Mouse (Mus musculus) layer of hippocampus, adult 11-12 months (tissue): ENCODE measurements around the gene Rragd.
"Not testable (repeated sequence)": the region's sequence is repeated elsewhere in the genome, so short reads cannot be mapped to it uniquely, and the experiment has no call there.

Experiments used
- DNase-seq: peaks from one replicate; pipeline ENCODE4 v3.0.0; 2022; ENCODE audit warnings: low spot score

The Rragd gene

DNA sequence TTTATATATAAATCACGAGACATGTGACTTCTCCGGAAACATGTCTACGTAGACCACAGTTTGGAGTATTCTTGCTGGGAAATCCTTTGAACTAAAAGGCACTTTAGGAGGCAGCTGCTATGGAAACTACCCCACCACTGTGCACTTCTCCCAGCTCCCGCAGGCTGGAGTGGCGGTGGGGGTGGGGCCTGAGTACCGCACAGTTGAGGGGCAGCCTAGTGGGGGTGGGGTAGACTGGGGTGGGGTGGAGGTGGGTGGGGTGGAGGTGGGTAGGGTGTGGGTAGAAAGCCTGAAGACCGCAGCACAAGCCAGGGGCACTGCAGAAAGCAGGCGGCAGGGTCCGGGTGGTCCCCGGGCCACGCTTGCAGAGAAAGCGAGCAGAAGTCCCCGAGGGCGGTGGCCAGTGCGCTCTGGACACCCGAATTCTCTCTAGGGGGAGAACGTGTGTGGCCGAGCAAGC, at the start of gene Rragd:
TSS of gene Rragd (plus strand) at position 322 of the 460 bp plus-strand sequence.
- peak; percentile 42 for DNase-seq

DNA sequence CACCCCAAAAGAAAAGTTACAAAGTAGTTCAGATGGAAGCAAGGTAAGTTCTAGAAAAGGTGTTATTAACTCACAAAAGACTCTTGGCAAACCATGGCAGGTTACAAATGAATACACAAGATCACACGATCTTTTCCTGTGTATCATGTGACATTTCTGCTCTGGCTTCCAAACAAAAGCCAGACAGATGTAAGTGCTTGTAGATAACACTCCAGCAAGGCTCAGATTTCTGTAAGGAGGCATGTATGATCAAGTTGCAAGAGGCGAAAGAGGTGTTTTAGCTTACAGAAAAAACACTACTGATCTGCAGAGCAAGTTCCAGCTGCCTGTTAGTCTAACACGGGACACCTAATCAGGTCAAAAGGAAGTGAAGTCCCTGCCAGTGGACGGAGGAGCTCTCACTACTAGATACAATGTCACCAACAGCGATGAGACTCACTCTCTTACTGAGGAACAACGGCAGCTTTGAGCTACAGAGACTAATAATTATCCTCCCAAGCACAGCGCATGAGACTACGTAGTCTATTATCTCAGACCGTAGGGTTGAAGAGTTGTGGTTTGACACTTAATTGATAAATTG, 46.0 kb upstream of the Rragd start:
- DNase-seq, result no peak

DNA sequence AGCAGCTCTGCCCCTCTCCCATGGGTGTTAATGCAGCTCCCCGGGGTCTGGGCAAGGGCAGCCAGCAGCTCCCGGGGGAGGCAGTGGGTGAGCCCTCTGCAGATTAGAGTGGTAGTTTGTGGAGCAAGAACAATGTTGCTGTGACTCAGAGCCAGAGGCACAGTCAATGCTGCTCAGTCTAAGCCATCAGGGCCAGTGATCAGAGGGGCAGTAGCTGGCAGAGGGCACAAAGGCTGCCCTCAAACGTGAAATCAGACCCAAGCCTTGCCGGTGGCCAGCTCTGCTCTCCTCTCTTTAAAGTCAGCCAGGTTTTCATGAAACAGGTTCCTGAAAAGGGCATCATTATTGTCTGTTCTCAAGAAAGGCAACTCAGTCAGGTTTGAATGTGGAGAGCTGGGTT, 43.3 kb upstream of the Rragd start:
- DNase-seq, result no peak

DNA sequence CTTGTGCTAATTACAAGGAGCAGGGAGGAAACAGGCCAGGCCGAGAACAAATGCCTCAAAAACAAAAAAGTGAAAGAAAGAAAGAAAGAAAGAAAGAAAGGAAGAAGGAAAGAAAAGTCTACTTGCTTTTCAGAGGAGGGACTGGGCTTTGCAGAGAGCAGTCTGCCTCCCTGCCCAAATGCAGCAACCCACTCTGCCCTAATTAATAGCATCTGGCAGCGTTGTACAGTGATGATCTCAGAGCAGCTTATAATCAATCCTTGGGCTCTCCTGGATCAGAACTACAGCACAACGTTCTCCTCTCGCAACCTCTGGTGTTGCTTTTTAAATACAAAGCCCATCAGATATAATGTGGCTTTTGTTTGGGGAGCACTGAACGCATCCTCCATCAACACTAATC, 42.9 kb upstream of the Rragd start:
- no peak for DNase-seq

DNA sequence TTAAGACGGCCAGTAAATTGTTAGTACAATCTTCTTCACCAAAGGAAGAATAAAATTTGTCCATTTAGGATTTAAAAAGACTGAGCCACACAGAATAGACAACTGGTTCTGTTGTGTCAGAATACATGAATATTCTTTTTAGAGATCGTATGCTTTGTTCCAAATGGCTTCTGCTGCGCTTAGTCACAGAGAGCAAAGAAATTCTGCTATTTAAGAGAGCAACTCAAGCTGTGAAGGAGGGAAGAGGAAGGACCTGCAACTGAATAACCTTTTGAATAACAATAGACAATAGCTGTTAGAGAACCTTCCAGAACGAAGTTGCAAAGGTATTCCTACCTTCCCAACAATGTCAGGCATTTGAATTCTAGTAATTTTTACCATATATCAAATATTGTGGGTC, 41.9 kb upstream of the Rragd start:
- no peak for DNase-seq

DNA sequence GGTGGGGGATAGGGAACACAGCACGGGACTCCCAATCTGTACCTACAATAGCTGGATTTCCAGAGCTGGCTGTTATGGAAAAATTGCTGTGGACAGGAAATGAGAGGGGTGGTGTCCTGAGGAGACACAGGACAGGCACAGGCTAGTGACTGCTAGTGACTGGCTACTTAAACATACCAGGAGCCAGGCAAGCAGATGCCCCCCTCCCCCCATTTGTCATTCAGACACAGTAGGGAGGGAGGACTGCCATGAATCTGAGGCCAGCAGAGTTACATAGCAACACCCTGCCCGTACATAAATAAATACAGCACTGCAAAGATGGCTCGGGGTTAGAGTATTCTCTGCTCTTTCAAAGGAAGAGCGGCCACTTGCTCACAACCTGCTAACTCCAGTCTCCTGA, 35.2 kb upstream of the Rragd start:
- no peak for DNase-seq

DNA sequence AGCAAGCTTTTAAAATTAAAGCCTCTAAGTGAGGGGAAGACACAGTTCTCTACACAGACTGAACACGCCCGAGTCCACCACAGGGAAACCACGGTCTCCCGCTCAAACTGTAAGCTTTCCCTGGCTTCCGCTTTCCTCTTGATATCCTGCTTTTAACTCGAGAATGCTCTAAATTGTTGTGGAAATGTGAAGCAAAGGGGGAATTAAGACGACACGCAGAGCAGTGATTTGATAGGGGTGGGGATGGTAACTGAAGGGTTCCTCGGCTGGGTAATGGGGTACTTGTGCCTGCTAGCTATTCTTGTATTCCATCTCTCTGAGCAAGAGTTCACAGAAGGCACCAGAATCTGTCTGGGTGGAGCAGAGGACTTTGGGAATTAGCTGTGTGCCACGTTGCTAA, 34.1 kb upstream of the Rragd start:
- DNase-seq, result no peak

DNA sequence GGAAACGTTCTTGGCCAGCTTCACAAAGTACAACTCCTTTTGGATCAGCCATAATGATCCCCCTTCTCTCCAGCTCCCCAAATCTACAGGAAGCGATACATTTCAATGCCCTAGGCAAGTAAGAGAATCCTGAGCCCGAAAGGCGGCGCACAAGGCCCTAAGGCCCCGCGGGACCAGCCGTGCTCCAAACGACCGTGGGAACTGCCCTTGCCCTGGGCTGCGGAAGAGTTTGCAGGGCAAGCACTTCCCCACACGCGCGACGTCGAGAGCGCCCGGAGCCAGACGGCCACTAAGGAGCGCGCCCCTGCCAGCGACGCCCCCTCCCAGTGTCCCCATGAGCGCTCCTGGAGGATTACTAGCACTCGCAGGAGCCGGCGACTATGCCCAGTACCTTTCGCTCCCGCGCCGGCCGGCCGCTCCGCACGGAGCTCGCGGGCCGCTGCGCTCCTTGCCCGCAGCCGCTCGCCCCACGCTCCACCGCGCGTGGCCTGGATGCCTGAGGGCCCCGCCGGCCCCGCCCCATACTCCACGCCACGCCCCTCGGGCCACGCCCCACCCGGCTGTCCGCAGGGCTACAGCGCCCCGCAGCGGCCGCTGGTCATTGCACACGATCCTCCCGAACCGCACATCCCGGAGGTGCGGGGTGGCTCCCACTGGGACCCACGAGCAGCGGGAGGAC, 32.3 kb upstream of the Rragd start, which contains the start of gene Ankrd6:
TSS of gene Ankrd6 (minus strand) at position 486 of the 679 bp plus-strand sequence.
- peak; percentile 80 for DNase-seq

DNA sequence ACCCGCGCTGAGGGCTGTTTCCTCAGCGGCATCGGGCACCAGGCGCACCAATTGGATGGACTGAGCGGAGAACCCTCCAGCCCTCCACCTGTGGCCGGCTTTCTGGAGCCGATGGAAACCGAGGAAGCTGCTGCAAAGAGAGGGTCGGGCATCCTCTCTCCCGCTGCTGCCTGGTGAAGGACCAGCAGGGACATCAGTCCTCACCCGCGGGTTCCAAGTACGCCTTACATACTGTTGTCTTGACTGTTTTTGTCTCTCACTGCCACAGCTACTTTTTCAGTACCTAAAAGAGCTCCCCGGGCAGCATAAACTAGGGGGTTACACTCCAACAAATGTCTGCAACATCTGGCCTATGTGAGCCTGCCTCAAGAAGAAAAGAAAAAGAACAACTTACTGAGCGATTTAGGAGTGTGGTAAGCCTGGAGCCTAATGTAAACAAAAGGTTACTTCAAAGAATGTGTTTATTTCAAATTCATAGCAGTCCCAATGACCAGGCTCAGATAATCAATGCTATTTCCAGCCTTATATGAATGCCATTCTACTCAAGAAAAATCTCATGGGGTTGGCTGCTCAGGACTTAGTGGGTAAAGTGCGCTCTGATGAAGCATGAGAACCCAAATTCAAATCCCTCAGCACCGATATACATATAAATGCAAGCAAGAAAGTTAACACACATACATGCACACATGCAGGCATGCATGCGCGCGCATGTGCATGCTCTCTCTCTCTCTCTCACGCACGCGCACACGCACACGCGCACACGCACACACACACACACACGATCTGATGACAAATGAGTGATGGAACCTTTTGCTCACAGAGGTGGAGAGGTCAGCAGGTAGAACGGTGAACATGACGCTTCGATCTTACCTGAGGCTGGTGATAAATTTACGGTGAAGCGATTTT, 31.5 kb upstream of the Rragd start:
- no peak for DNase-seq

DNA sequence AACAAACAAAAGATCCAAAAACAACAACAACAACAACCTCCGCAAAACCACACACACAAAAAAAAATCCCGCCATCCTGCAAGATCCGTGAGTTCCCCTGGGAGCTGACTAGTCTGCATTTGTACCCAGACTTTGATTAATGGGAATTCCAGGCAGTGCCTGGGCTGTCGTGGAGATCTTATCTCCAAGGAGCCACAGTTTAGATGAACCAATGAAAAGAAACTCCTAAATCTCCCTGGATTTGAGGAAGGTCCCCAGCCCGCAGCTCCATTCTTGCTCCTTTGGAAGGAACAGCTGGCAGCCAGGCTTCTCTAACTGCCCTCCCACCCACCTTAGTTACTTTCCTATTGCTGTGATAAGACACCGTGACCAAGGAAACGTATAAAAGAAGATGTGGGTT, 30.2 kb upstream of the Rragd start:
- DNase-seq, result no peak

DNA sequence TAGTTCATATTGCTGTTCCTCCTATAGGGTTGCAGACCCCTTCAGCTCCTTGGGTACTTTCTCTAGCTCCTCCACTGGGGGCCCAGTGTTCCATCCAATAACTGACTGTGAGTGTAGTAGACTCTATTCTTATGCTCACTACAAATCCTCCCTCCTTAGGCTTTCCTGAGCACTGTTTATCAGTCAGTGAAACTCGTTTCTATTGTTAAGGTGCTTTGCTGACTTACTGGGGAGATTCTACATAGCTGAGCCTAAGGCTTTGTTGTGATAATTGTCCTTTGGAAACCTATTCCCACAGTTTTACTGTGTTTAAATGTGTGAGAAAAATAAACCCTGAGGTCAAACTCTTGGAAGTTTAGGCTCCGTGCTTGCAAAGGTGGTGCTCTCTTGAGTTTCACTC, 26.4 kb upstream of the Rragd start:
- DNase-seq, result no peak

DNA sequence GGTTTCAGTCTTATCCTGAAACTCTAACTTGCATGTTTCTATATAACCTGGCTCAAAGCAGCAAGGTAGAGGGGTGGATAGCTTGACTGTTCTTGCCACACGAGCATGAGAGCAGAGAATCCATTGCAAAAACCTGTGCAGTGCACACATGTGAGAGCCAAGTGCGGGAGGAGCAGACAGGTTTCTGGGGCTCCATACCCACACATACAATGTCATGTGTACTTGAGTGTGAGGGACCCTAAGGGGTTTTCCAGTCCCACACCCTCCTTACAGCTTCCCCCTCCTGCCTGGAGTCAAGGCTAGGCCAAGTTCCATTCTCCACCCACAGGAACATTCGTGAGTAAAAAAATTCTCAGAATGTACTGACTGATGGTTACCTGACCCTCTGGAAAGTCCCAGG, 21.4 kb upstream of the Rragd start:
- no peak for DNase-seq

DNA sequence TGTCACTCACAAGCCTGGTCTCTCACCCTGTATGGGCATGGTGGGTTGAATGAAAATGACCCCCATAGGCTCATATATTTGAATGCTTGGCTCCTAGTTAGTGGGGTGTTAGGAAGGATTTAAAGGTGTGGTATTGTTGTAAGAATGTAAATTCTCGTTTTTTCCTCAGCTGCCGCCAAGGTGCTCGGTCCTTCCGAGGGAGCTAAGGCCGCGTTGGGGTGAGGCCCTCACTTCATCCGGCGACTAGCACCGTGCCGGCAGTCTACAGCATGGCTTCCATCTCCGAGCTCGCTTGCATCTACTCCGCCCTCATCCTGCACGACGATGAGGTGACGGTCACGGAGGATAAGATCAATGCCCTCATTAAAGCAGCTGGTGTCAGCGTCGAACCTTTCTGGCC, 18.2 kb upstream of the Rragd start:
- DNase-seq, result not testable (repeated sequence)

DNA sequence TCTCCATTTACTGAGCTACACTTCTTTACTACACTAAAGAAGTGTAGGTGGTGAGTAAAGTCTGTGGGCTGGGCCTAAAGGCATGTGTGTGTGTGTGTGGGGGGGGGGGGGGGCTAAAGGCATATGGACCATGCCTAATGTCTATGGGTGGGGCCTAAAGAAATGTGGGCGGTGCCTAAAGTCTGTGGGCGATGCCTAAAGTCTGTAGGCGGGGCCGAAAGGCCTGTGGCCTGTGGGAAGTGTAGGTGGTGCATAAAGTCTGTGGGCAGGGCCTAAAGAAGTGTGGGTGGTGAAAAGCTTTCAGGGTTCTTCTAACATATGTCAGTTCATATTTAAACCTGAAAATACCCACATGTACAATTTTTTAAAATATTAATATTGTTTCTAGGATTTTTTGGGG, 5.5 kb upstream of the Rragd start:
- no peak for DNase-seq

DNA sequence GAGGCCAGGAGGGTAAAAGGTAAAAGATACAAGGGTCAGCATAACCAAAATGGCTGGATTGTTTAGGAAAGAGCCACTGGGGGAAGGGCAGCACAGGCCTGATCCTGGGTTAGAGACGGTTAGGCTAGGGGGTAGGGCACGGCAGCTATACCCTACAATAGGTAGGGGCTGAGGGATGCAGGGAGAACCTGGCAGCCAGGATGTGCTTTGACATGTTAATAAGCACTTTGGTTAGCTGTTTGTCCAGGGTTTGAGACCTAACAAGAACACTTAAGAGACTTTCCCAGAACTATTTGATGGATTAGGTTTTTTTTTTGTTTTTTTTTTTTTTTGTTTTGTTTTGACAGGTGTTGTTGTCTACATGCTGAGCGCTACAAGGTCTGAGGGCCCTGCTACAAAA, 2.8 kb upstream of the Rragd start:
- no peak for DNase-seq

DNA sequence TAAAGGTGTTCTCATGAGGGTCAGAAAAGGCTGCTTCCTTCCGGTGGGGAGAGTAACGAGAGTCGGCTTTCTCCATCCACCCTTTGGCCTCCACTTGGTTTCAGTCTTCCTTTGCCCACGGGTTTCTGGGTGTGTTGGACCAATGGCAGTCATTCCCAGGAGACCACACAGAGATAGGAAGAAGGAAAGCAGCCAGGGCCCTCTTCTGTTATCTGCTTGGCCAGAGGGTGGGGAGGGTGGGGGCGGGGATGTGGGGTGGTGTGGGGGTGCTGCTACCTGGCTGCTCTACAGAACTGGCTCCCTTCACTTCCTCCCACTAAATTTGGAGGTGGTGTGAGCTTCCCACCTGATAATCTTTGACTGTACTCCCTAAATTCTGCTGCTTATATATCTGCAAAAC, 1.2 kb upstream of the Rragd start:
- no peak for DNase-seq

DNA sequence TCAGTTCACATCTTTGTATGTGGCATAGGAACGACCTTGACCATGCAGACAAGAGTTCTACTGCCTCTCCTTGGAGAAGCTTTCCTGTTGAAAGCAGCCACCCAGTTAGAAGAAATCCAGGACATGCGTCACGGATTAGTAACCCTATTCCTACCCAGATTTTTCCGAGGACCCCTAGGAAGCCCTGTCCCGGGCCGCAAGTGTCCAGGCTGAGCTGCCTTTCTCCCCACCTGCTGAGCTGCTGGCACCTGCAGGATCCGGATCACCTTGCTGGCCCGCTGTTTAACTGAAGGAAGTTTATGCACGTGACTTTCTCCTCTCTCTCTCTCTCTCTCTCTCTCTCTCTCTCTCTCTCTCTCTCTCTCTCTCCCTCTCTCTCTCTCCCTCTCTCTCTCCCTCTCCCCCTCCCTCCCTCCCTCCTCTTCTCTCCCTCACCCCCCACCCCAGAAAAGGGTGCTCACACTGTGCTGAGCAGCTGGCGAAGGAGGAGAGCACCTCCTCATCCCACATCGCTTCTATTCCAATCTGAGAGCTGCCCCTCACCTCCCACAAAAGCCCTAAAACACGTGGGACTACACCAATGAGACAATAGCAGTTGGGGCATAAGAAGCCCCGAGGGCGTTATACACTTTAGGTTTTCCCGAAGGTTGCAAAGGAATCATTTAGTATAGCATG, 659 bp upstream of the Rragd start:
- no peak for DNase-seq

DNA sequence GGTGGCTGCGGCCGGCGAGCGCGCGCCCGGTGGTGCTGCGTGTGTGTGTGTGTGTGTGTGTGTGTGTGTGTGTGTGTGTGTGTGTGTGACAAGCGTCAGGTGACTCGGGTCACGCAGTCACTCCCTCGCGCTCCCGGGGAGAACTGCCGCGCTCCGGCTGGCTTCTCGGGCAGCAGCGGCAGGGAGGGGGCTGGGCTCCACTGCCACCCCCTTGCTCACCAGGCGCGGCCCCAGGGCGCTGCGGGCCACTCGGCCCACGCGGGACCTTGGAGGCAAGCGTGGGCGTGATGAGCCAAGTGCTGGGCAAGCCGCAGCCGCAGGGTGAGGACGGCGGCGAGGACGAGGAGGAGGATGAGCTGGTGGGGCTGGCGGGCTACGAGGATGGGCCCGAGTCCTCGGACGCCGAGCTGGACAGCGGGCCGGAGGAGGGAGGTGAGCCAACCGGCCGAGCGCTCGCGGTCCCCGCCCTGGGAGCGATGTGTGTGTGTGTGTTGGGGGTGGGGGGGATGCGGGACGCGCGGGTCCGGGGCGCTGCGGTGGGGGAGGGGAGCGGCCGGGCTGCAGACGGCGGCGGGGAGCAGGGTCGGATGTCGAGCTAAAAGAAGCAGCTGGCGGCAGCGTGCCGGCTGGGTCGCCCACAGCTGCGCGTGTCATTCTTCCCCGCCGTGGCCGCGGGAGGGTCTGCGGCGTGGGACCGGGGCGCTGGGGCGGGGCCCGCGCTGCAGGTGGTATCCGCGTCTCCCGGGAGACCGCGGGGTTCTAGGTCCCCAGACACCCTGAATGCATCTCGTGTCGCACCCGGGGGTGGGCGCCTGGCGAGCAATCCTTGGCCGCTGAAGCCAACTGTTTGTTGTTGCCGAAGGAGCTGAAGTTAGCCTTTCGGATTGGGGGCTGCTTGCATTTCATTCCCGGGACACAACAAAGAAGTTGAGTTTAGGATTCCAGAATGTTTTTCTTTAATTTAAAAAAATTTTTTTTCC, 629 bp downstream of the Rragd start:
- DNase-seq, result peak; percentile 62

DNA sequence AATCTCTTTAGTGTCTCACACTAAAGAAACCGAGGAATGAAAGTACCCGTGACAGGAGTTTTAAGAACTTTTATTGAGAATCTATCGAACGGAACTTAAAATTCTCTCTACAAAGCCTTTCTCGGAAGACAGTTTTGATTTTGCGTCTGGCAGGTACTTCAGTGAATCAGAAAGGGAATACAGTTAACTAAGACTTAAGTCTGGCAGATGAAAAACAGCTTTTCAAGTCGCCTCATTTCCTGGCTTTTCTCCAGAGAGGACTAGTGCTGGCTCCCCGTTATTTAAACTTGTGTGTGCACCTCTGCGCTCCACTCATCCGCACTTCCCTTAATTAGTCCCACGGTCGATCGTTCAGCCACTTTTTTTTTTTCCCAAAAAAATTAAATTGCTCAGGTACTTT, 1.4 kb downstream of the Rragd start:
- DNase-seq, result peak; percentile 13

DNA sequence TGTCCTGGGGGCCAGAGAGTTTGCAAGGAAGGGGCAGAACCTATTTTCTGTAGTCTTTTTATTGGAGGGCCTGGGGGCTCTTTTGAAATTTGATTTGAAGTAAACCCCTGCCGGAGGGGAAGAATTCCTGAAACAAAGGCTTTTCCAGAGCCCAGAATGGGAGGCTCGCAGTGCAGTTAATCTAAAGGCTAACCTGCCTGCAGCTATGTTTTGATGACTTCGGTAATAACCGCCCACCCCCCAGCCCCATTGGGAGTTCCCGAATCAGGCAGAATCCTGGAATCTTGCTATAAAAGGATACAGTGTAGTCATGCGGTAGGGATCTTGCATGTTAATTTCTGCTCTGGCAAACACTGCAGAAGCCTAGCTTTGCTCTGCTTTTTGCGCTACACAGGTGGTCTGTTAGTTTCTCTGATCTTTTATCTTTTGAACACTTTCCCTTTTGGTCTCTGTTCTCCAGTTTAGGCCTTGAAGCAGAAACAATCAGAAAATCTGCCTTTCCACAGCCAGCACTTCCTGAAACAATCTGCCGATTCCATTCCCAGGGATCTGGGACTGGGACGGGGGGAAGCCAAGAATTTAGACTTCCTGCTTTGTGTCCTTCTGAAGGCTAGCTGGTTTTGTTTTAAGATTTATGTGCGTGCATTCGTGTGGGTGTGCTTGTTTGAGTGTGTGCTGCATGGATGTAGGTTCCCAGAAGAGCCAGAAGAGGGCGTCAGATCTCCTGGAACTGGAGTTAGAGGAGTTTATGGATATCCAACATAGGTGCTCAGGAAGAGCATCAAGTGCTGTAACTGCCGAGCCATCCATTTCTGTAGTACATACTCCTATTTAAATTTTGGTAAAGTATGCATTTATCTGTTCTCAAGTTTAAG, 2.2 kb downstream of the Rragd start:
- no peak for DNase-seq
